Mouse (Mus musculus) intestine, embryonic 15.5 days (tissue): ENCODE results near the gene Dnah17. TPM values are rescaled to one million over a fixed set of nuclear protein-coding genes. Genes with fewer than 3 reads are reported as not detected.

Experiments
- ATAC-seq: fragments of 200-750 bp; cut with Nextera tagmentation; 2 replicates; pipeline ENCODE4 v1.8.0; 2017; ENCODE audit warnings: moderate TSS enrichment, moderate library complexity
- H3K27ac ChIP-seq: fragments of 300-500 bp; sonication (generic); 2 replicates; pipeline ENCODE4 v1.5.1; 2015; ENCODE audit warnings: mild to moderate bottlenecking, inconsistent platforms
- H3K27me3 ChIP-seq: fragments of 300-500 bp; sonication (generic); replicated peaks from 2 replicates; pipeline ENCODE4 v1.6.1; 2015; ENCODE audit warnings: inconsistent platforms
- H3K36me3 ChIP-seq: fragments of 300-500 bp; sonication (generic); 2 replicates; pipeline ENCODE4 v1.6.1; 2015; ENCODE audit warnings: inconsistent platforms
- H3K4me1 ChIP-seq: fragments of 300-500 bp; sonication (generic); replicated peaks from 2 replicates; pipeline ENCODE4 v1.6.1; 2015; ENCODE audit warnings: inconsistent platforms
- H3K4me2 ChIP-seq: fragments of 300-500 bp; sonication (generic); replicated peaks from 2 replicates; pipeline ENCODE4 v1.6.1; 2015; ENCODE audit warnings: mild to moderate bottlenecking, inconsistent platforms
- H3K4me3 ChIP-seq: fragments of 300-500 bp; sonication (generic); replicated peaks from 2 replicates; pipeline ENCODE4 v1.5.1; 2015; ENCODE audit warnings: inconsistent platforms
- H3K9ac ChIP-seq: fragments of 300-500 bp; sonication (generic); 2 replicates; pipeline ENCODE4 v1.6.1; 2015; ENCODE audit warnings: inconsistent platforms
- H3K9me3 ChIP-seq: fragments of 300-500 bp; sonication (generic); 2 replicates; pipeline ENCODE4 v1.6.1; 2016; ENCODE audit warnings: inconsistent platforms
- whole genome bisulfite sequencing: fragments of 180-500 bp; shearing (Covaris S2); methylation state at CpG from one replicate; pipeline ENCODE4 v1.1.7; 2015; 5-methylcytosine and 5-hydroxymethylcytosine counted together
- polyA plus RNA-seq: library from polyadenylated mRNA; unstranded; fragments of >200 nt; fragmentation: Nextera tagmentation; extraction: Ambion mirVana; gene quantifications from 2 replicates; pipeline ENCODE4 v1.2.1, GENCODE M21; 2015

Gene Dnah17
- polyA plus RNA-seq, 1 experiment from 2014 or later: 0.08 TPM

- H3K9ac ChIP-seq: no peak overlapping the region
- 55% methylated on average over 4 of the region's 4 CpGs for WGBS
- H3K4me1 ChIP-seq: peaks cover 7% of the 10 kb centered on the region; the same call in 1 of the 2 replicates
- no peak overlapping the region for H3K4me3 ChIP-seq
- H3K9me3 ChIP-seq: no peaks in the 10 kb centered on the region
- H3K36me3 ChIP-seq: 0 out of 2 replicates have a peak, but pooled peaks cover 3% of the 10 kb centered on the region
- H3K4me2 ChIP-seq: no peak overlapping the region
- H3K27me3 ChIP-seq: no peaks in the 10 kb centered on the region
- H3K27ac ChIP-seq: no peak overlapping the region
- ATAC-seq: no peak
These were observed 28.3 kb upstream of the Dnah17 start for GRCm38 (mm10) chr11:118158753-118159152.

DNA sequence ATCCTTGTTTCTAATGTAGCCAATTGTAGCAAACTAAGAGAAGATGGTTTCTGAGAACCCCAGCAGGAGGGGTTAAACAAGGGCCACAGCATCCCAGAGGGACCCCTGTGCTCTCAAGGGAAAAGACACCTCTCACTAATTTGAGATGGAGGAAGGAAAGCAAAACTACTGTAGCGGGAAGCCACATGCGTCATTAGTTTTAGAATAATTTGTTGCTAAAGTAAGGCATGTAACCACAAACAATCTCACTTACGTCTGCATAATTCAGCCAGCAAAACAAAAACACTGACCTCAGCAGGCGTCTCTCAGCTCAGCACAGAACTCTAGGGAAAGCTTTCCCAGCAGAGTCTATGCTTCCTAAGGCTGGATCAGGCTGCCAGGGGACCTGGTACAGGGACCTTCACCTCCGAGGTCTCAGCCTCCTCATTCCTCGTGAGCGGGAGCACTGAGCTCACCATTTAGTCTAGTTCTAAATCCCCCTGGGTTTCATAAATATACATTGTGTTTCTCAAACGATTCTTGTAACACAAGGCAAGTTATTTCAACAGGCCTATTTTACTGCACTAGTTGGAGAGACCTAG is 26.1 kb upstream of the Dnah17 start:
- 78% methylated on average over 8 of the region's 8 CpGs for WGBS
- Histone ChIP-seq H3K27me3 (no peaks in the 10 kb centered on the region), H3K9ac (no peak overlapping the region), H3K4me1 (peaks cover 4% of the 10 kb centered on the region; the same call in 1 of the 2 replicates), H3K4me2 (no peak overlapping the region), H3K9me3 (no peaks in the 10 kb centered on the region), H3K4me3 (no peak overlapping the region), H3K36me3 (no peaks in the 10 kb centered on the region), H3K27ac (no peak overlapping the region)
- ATAC-seq: no peak

DNA sequence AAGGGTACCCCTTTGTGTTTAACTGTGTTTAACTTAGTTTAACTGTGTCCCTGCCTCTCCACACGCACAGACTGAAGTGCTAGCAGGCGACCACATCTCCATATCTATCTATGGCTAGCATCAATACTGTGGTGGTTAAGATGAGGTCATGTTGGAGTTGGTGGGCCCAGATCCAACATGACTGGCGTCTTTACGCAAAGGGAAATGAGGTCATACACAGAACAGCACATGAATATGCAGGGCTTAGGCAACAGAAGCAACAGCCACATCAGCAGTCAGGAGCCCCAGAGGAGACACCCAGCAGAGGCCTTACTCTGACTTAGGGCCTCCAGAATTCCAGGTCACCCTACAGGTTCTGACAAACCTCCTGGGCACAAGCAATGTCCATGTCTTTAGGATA is 22.5 kb upstream of the Dnah17 start:
- 80% methylated on average over 4 of the region's 4 CpGs for WGBS
- Histone ChIP-seq H3K9me3 (no peaks in the 10 kb centered on the region), H3K9ac (no peak overlapping the region), H3K27me3 (no peaks in the 10 kb centered on the region), H3K27ac (no peak overlapping the region), H3K36me3 (no peaks in the 10 kb centered on the region), H3K4me1 (peaks cover 13% of the 10 kb centered on the region), H3K4me2 (no peak overlapping the region), H3K4me3 (no peak overlapping the region)
- ATAC-seq: no peak

- Histone ChIP-seq H3K4me2 (no peak overlapping the region), H3K9ac (no peak overlapping the region), H3K36me3 (no peaks in the 10 kb centered on the region), H3K4me3 (no peak overlapping the region), H3K27me3 (no peaks in the 10 kb centered on the region), H3K9me3 (no peaks in the 10 kb centered on the region), H3K27ac (no peak overlapping the region), H3K4me1 (peaks cover 16% of the 10 kb centered on the region)
- ATAC-seq: no peak
- 87% methylated on average over 5 of the region's 5 CpGs for WGBS
These were observed 21.2 kb upstream of the Dnah17 start for GRCm38 (mm10) chr11:118151423-118152180.

- peak; percentile 56 for ATAC-seq
- no peaks in the 10 kb centered on the region for H3K36me3 ChIP-seq
- no peak overlapping the region for H3K4me2 ChIP-seq
- peak overlapping the region; percentile 70 for H3K27ac ChIP-seq
- H3K4me1 ChIP-seq: peaks cover 21% of the 10 kb centered on the region
- WGBS: 37% methylated on average over 9 of the region's 9 CpGs
- H3K27me3 ChIP-seq: no peaks in the 10 kb centered on the region
- no peaks in the 10 kb centered on the region for H3K9me3 ChIP-seq
- H3K9ac ChIP-seq: no peak overlapping the region
- H3K4me3 ChIP-seq: no peak overlapping the region
These were observed 19.8 kb upstream of the Dnah17 start for GRCm38 (mm10) chr11:118150115-118150701.

DNA sequence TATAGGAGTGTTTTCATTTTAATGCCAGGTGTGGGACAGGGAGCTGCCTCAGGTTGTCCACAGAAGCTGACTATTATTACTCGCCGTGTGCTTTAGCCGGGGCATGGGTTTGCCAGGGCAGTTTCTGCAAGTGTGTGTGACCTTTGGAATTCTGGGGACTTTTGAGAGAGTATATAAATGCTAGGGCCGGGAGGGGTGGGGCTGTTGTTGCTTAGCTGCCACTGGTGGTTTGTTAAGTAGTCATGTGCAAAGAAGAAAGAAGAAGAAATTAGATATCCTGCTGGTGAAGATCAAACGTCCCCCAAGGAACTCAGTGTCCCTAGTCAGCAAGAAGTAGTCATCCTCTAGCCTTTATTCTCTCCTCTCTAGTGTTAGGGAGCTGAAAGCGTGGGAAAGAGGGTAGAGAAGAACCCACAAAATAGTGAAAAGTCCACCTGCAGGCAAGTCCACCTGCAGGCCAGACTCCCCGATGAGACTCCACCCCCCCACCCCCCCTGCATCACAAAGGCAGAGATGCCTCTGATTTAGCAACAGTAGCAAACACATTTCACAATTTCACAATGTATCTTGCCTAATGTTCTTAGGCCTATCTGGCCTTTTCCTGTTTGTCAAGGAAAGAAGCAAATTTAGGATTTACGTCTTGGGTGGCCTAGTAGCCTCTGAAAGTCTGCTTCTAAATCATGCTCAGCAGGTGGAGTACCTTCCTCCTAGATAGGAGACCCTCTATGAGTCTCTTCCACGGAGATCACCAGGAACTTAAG is 17.6 kb upstream of the Dnah17 start:
- peak overlapping the region; percentile 64; the same call in 1 of the 2 replicates for H3K27ac ChIP-seq

DNA sequence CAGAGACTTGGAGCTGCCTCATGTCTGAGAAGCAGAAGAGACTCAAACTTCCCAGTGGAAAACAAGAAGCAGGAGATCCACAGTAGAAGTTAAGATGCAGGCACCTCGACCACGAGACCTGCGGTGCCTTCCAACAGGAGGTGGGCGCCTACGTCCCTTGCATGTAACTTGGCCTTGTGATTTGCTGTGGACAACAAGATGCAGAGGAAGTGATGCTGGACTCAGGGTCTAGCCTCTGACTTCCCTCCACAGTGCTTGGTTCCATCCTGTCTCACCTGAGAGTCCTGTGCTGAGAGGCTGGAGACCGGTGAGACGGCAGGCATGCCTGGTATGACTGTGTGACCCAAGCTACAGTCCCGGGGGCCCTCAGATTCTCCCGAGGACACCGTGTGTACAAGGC is 16.0 kb upstream of the Dnah17 start:
- Histone ChIP-seq H3K4me2 (0 out of 2 replicates have a peak overlapping the region, but pooled peaks have one; percentile 14), H3K36me3 (no peaks in the 10 kb centered on the region), H3K4me1 (peaks cover 21% of the 10 kb centered on the region), H3K9ac (no peak overlapping the region), H3K27ac (no peak overlapping the region), H3K27me3 (no peaks in the 10 kb centered on the region), H3K4me3 (no peak overlapping the region), H3K9me3 (no peaks in the 10 kb centered on the region)
- no peak for ATAC-seq
- 93% methylated on average over 10 of the region's 10 CpGs for WGBS

More for the DNA sequence above, 17.6 kb upstream of the Dnah17 start:
- H3K36me3 ChIP-seq: no peaks in the 10 kb centered on the region
- no peak overlapping the region for H3K9ac ChIP-seq
- 52% methylated on average over 9 of the region's 9 CpGs for WGBS
- ATAC-seq: peak; percentile 60
- H3K9me3 ChIP-seq: no peaks in the 10 kb centered on the region
- H3K4me1 ChIP-seq: peaks cover 21% of the 10 kb centered on the region
- H3K27me3 ChIP-seq: no peaks in the 10 kb centered on the region
- H3K4me3 ChIP-seq: no peak overlapping the region
- no peak overlapping the region for H3K4me2 ChIP-seq

GRCm38 (mm10) chr11:118145771-118146351 is 15.4 kb upstream of the Dnah17 start:
- ATAC-seq: peak; percentile 50; the same call in 1 of the 2 replicates
- Histone ChIP-seq H3K4me1 (peaks cover 23% of the 10 kb centered on the region), H3K4me3 (no peak overlapping the region), H3K36me3 (no peaks in the 10 kb centered on the region), H3K4me2 (0 out of 2 replicates have a peak overlapping the region, but pooled peaks have one; percentile 14), H3K9me3 (no peaks in the 10 kb centered on the region), H3K9ac (no peak overlapping the region), H3K27ac (no peak overlapping the region), H3K27me3 (no peaks in the 10 kb centered on the region)
- WGBS: 59% methylated on average over 16 of the region's 16 CpGs

- no peaks in the 10 kb centered on the region for H3K36me3 ChIP-seq
- H3K27me3 ChIP-seq: no peaks in the 10 kb centered on the region
- H3K27ac ChIP-seq: no peak overlapping the region
- no peaks in the 10 kb centered on the region for H3K9me3 ChIP-seq
- ATAC-seq: no peak
- H3K4me2 ChIP-seq: no peak overlapping the region
- 96% methylated on average over 4 of the region's 4 CpGs for WGBS
- H3K4me3 ChIP-seq: no peak overlapping the region
- peaks cover 20% of the 10 kb centered on the region for H3K4me1 ChIP-seq
- no peak overlapping the region for H3K9ac ChIP-seq
These were observed 14.7 kb upstream of the Dnah17 start for GRCm38 (mm10) chr11:118145092-118145491.

- Histone ChIP-seq H3K36me3 (no peaks in the 10 kb centered on the region), H3K4me1 (peaks cover 15% of the 10 kb centered on the region; the same call in 1 of the 2 replicates), H3K4me2 (no peak overlapping the region), H3K27ac (no peak overlapping the region), H3K9ac (no peak overlapping the region), H3K9me3 (no peaks in the 10 kb centered on the region), H3K27me3 (no peaks in the 10 kb centered on the region), H3K4me3 (no peak overlapping the region)
- WGBS: 90% methylated on average over 4 of the region's 4 CpGs
- no peak for ATAC-seq
These were observed 13.3 kb upstream of the Dnah17 start for GRCm38 (mm10) chr11:118143731-118144130.

GRCm38 (mm10) chr11:118142547-118143165 is 12.2 kb upstream of the Dnah17 start:
- H3K9me3 ChIP-seq: no peaks in the 10 kb centered on the region
- peaks cover 15% of the 10 kb centered on the region; the same call in 1 of the 2 replicates for H3K4me1 ChIP-seq
- H3K36me3 ChIP-seq: no peaks in the 10 kb centered on the region
- 40% methylated on average over 7 of the region's 7 CpGs for WGBS
- H3K27me3 ChIP-seq: no peaks in the 10 kb centered on the region
- no peak overlapping the region for H3K9ac ChIP-seq
- H3K4me3 ChIP-seq: no peak overlapping the region
- H3K27ac ChIP-seq: no peak overlapping the region
- no peak for ATAC-seq
- H3K4me2 ChIP-seq: no peak overlapping the region
